ENCODE assay signal across 24 mouse cellular contexts in the genomic region with DNA sequence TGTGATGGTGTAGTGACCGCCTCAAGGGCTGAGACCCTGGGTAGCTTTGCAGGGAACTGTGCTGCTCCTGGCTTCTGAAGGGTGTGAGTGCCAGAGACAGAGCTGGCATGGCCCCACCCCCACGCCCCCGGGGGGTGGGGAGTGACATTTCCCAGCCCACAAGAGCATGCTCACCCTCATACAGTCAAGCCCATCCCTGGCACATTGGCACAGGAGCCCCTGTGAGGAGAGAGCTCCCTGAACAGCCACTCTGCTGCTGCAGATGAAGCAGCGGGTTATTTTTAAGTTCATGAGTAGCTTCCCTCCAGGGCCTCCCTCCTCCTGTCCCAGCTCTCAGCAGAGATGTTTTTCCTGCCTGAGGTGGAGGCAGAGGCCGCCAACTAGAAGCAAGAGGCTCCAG. TPM values are rescaled to one million over a fixed set of nuclear protein-coding genes. Genes with fewer than 3 reads are reported as not detected.
A peak's percentile ranks its signal among the peaks of the same experiment; 100 is the strongest.
DNase-seq lines count a peak whose midpoint lies in the region; ATAC-seq and TF ChIP-seq lines count a peak whose summit lies in the region.
"Had no signal": no experiment of that assay in that cellular context is flagged by ENCODE, and none has a peak within 500 bp of the region (broad histone marks: within the 10 kb centered on the region; RNA-seq: fewer than 3 reads in every experiment).

No protein-coding gene starts in this region.

- peaks cover 21 to 34% of the 10 kb centered on the region in 2 experiments for H3K4me1 ChIP-seq in heart, embryonic 14.5 days (ENCODE audit: control insufficient read depth in 2 of 2, insufficient read depth in 2 of 2, low read length in 2 of 2)
- H3K4me1 ChIP-seq in olfactory bulb, adult 2 months (ENCODE audit: control insufficient read depth, insufficient read depth, low read length), result peaks cover 38% of the 10 kb centered on the region
- H3K4me1 ChIP-seq: forebrain, embryonic 10.5 days had no signal

- TF ChIP-seq POLR2A in olfactory bulb, adult 2 months (IDR thresholded peaks at IDR 0.05; ENCODE audit: insufficient read depth, low read depth, low read length), result 0 out of 2 replicates have a peak, but pooled peaks have one; percentile 6

- no peaks in the 10 kb centered on the region for H3K27me3 ChIP-seq in heart, embryonic 14.5 days (ENCODE audit: control insufficient read depth, insufficient read depth, low read length)
- H3K27me3 ChIP-seq: embryonic facial prominence, embryonic 15.5 days; hindbrain, embryonic 13.5 days; midbrain, embryonic 15.5 days had no signal

- no peak overlapping the region for H3K4me3 ChIP-seq in heart, embryonic 14.5 days (ENCODE audit: control insufficient read depth in 1 of 2, insufficient read depth in 1 of 2, low read depth in 1 of 2, low read length in 2 of 2)
- H3K4me3 ChIP-seq in olfactory bulb, adult 2 months (ENCODE audit: insufficient read depth, low read depth, low read length), result no peak overlapping the region
- H3K4me3 ChIP-seq: embryonic facial prominence, embryonic 15.5 days; forebrain, embryonic 10.5 days; hindbrain, embryonic 13.5 days; megakaryocyte, embryonic 14.5 days; midbrain, embryonic 15.5 days had no signal

- 0 out of 2 replicates have a peak overlapping the region, but pooled peaks have one; percentile 33 for H3K4me2 ChIP-seq in heart, embryonic 14.5 days (ENCODE audit: low read length)
- H3K4me2 ChIP-seq: embryonic facial prominence, embryonic 15.5 days; hindbrain, embryonic 13.5 days; midbrain, embryonic 15.5 days had no signal

- peak; percentile 46; the same call in 1 of the 2 replicates for ATAC-seq in heart, embryonic 14.5 days (ENCODE audit: insufficient number of reproducible peaks, insufficient read depth, low FRiP score, low read depth)
- ATAC-seq: activated CD4-positive, CD25-positive, alpha-beta regulatory T cell, adult 4 months; midbrain, embryonic 15.5 days; Patski had no signal

- H3K9me3 ChIP-seq in heart, embryonic 14.5 days (ENCODE audit: control insufficient read depth, low read length), result no peaks in the 10 kb centered on the region
- H3K9me3 ChIP-seq: embryonic facial prominence, embryonic 15.5 days; forebrain, embryonic 10.5 days; hindbrain, embryonic 13.5 days; megakaryocyte, embryonic 14.5 days; midbrain, embryonic 15.5 days had no signal

- peak overlapping the region; percentile 50; the same call in 1 of the 2 replicates for H3K9ac ChIP-seq in heart, embryonic 14.5 days (ENCODE audit: low read length)
- H3K9ac ChIP-seq: embryonic facial prominence, embryonic 15.5 days; hindbrain, embryonic 13.5 days; midbrain, embryonic 15.5 days had no signal

- peak overlapping the region; percentile 72 to 82 for H3K27ac ChIP-seq in heart, embryonic 14.5 days (replicated peaks in 1 of 2; ENCODE audit: control insufficient read depth in 1 of 2, insufficient read depth in 1 of 2, low read depth in 2 of 2, low read length in 2 of 2)
- peak overlapping the region; percentile 94 for H3K27ac ChIP-seq in olfactory bulb, adult 2 months (ENCODE audit: insufficient read depth, low read depth, low read length)
- H3K27ac ChIP-seq: embryonic facial prominence, embryonic 15.5 days; forebrain, embryonic 10.5 days; hindbrain, embryonic 13.5 days; midbrain, embryonic 15.5 days had no signal

- TF ChIP-seq CTCF in olfactory bulb, adult 2 months (IDR thresholded peaks at IDR 0.05; ENCODE audit: insufficient read depth, low read depth, low read length), result no peak

- H3K36me3 ChIP-seq in heart, embryonic 14.5 days (ENCODE audit: control insufficient read depth, insufficient read depth, low read length), result 0 out of 2 replicates have a peak, but pooled peaks cover 3% of the 10 kb centered on the region
- H3K36me3 ChIP-seq: embryonic facial prominence, embryonic 15.5 days; forebrain, embryonic 10.5 days; hindbrain, embryonic 13.5 days; midbrain, embryonic 15.5 days had no signal

- DNase-seq in frontal cortex, postnatal 36 days (ENCODE audit: low spot score in 2 of 2), result peak; percentile 58 to 63
- DNase-seq in frontal cortex, postnatal 10 days (ENCODE audit: low spot score in 2 of 2), result no peak
- peak; percentile 64 to 74 for DNase-seq in left cerebral cortex, adult 9 months (ENCODE audit: low spot score in 2 of 2)
- no peak for DNase-seq in left cerebral cortex, adult 11 months (ENCODE audit: low spot score)
- DNase-seq in adrenal gland, postnatal 25 days, result no peak
- DNase-seq: adrenal gland, postnatal 36 days; gastrocnemius, postnatal 36 days; kidney, adult 9 months; kidney, postnatal 36 days; lung, postnatal 14 days had no signal

- WGBS in heart, embryonic 14.5 days, result 33% methylated on average over 5 of the region's 5 CpGs
- 28% methylated on average over 5 of the region's 5 CpGs for WGBS in olfactory bulb, adult 2 months

RNA-seq across cellular contexts. Expression of a gene that starts 23.0 kb away (rescaled TPM):
- not detected in 2 replicates for polyA plus RNA-seq in heart, embryonic 14.5 days (2014; fragmentation: Nextera tagmentation; extraction: Ambion mirVana)
- polyA plus RNA-seq in olfactory bulb, adult 2 months (2012; ENCODE audit: insufficient read depth, insufficient read length, low replicate concordance, missing spikeins), result not detected in 2 replicates
- not detected in 2 replicates for total RNA-seq in adrenal gland, postnatal 25 days (2021)
- total RNA-seq: gastrocnemius, postnatal 36 days; neutrophil, adult 5-6 weeks had no signal
- polyA plus RNA-seq: activated CD4-positive, CD25-positive, alpha-beta regulatory T cell, adult 4 months; embryonic facial prominence, embryonic 15.5 days; forebrain, embryonic 10.5 days; hindbrain, embryonic 13.5 days; intestine, embryonic 14.5 days; liver, embryonic 16.5 days; midbrain, embryonic 15.5 days; Patski; spleen, adult 2 months; stomach, embryonic 16.5 days had no signal

Comparison
In these comparisons a context has a peak if more than half of its experiments do, and no peak if none do; other contexts are left out.
1. DNase-seq: peak in frontal cortex, postnatal 36 days (2 of 2) and left cerebral cortex, adult 9 months (2 of 2); none in frontal cortex, postnatal 10 days (0 of 2), left cerebral cortex, adult 11 months (single experiment) and adrenal gland, postnatal 25 days (single experiment).